Mouse (Mus musculus) hindbrain, embryonic 15.5 days (tissue): ENCODE measurements around the gene Zmym1. TPM values are rescaled to one million over a fixed set of nuclear protein-coding genes. Genes with fewer than 3 reads are reported as not detected.
"Not testable (repeated sequence)": the region's sequence is repeated elsewhere in the genome, so short reads cannot be mapped to it uniquely, and the experiment has no call there.

ENCODE experiments used
- ATAC-seq: fragments of 200-750 bp; cut with Nextera tagmentation; 2 replicates; pipeline ENCODE4 v1.8.0; 2017; ENCODE audit warnings: low read depth, moderate number of reproducible peaks, moderate TSS enrichment; ENCODE audit not compliant: low FRiP score
- H3K27ac ChIP-seq: fragments of 300-500 bp; sonication (generic); replicated peaks from 2 replicates; pipeline ENCODE4 v1.5.1; 2015; ENCODE audit warnings: mild to moderate bottlenecking, inconsistent platforms
- H3K27me3 ChIP-seq: fragments of 300-500 bp; sonication (generic); 2 replicates; pipeline ENCODE4 v1.6.1; 2015; ENCODE audit warnings: control low read depth, inconsistent platforms
- H3K36me3 ChIP-seq: fragments of 300-500 bp; sonication (generic); 2 replicates; pipeline ENCODE4 v1.6.1; 2015; ENCODE audit warnings: control low read depth, inconsistent platforms
- H3K4me1 ChIP-seq: fragments of 300-500 bp; sonication (generic); replicated peaks from 2 replicates; pipeline ENCODE4 v1.6.1; 2015; ENCODE audit warnings: control low read depth, inconsistent platforms
- H3K4me2 ChIP-seq: fragments of 300-500 bp; sonication (generic); 2 replicates; pipeline ENCODE4 v1.6.1; 2015; ENCODE audit warnings: moderate library complexity, mild to moderate bottlenecking, inconsistent platforms
- H3K4me3 ChIP-seq: fragments of 300-500 bp; sonication (generic); 2 replicates; pipeline ENCODE4 v1.5.1; 2015; ENCODE audit warnings: mild to moderate bottlenecking, inconsistent platforms
- H3K9ac ChIP-seq: fragments of 300-500 bp; sonication (generic); 2 replicates; pipeline ENCODE4 v1.6.1; 2015; ENCODE audit warnings: inconsistent platforms
- H3K9me3 ChIP-seq: fragments of 300-500 bp; sonication (generic); 2 replicates; pipeline ENCODE4 v1.6.1; 2016; ENCODE audit warnings: control low read depth, inconsistent platforms
- WGBS: fragments of 180-500 bp; shearing (Covaris S2); methylation state at CpG from one replicate; pipeline ENCODE4 v1.1.7; 2015; 5-methylcytosine and 5-hydroxymethylcytosine counted together
- polyA plus RNA-seq: library from polyadenylated mRNA; unstranded; fragments of >200 nt; fragmentation: Nextera tagmentation; extraction: Ambion mirVana; gene quantifications from 2 replicates; pipeline ENCODE4 v1.2.1, GENCODE M21; 2015

Gene Zmym1
- polyA plus RNA-seq, 1 experiment from 2014 or later = 26.3 TPM

DNA sequence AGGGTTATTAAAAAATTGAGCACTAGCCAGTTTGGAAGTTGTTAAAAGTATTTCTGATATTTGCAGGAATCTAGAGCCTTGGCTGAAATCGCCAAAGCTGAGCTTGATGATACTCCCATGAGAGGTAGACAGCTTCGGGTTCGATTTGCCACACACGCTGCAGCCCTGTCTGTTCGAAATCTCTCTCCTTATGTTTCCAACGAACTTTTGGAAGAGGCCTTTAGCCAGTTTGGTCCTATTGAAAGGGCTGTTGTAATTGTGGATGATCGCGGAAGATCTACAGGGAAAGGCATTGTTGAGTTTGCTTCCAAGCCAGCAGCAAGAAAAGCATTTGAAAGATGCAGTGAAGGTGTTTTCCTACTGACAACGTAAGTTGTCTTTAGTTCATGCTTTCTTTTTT lies 37.8 kb downstream of the Zmym1 start:
- Histone ChIP-seq H3K4me1 (peaks cover 49% of the 10 kb centered on the region), H3K27me3 (no peaks in the 10 kb centered on the region), H3K9ac (peak overlapping the region; percentile 100), H3K36me3 (peaks cover 35% of the 10 kb centered on the region), H3K4me3 (peak overlapping the region; percentile 98), H3K27ac (no peak overlapping the region), H3K4me2 (peak overlapping the region; percentile 88), H3K9me3 (no peaks in the 10 kb centered on the region)
- no peak for ATAC-seq
- under 1% methylated on average over 9 of the region's 9 CpGs for WGBS

DNA sequence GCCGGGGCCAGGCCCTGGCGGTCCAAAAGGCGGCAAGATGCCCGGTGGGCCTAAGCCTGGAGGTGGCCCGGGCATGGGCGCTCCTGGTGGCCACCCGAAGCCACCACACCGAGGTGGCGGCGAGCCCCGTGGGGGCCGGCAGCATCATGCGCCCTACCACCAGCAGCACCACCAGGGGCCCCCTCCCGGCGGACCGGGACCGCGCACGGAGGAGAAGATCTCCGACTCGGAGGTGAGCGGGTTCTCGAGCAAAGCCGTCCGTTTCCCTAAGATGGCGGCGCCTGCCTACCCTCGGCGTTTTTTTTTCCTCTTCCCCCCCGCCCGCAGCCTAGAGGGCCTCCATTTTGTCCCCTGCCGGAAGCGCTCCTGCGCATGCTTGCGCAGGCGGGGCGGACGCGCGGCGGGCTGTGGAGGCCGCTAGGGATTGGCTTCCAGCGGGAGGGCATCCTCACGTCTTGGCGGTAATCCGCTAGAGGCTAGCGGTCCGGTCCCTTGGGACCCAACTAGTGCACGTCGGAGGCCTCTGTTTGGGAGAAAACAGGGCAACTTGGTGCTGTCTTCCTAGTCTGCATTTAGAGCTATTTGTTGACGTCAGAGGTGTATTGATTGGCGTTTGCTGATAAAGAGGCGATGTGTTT lies 38.8 kb downstream of the Zmym1 start:
- peak; percentile 76 for ATAC-seq
- H3K27ac ChIP-seq = peak overlapping the region; percentile 98
- no peaks in the 10 kb centered on the region for H3K9me3 ChIP-seq
- H3K36me3 ChIP-seq = peaks cover 24% of the 10 kb centered on the region
- peak overlapping the region; percentile 100 for H3K9ac ChIP-seq
- no peaks in the 10 kb centered on the region for H3K27me3 ChIP-seq
- peak overlapping the region; percentile 98 for H3K4me3 ChIP-seq
- peaks cover 40% of the 10 kb centered on the region for H3K4me1 ChIP-seq
- H3K4me2 ChIP-seq = peak overlapping the region; percentile 88
- under 1% methylated on average over 45 of the region's 53 CpGs for WGBS

DNA sequence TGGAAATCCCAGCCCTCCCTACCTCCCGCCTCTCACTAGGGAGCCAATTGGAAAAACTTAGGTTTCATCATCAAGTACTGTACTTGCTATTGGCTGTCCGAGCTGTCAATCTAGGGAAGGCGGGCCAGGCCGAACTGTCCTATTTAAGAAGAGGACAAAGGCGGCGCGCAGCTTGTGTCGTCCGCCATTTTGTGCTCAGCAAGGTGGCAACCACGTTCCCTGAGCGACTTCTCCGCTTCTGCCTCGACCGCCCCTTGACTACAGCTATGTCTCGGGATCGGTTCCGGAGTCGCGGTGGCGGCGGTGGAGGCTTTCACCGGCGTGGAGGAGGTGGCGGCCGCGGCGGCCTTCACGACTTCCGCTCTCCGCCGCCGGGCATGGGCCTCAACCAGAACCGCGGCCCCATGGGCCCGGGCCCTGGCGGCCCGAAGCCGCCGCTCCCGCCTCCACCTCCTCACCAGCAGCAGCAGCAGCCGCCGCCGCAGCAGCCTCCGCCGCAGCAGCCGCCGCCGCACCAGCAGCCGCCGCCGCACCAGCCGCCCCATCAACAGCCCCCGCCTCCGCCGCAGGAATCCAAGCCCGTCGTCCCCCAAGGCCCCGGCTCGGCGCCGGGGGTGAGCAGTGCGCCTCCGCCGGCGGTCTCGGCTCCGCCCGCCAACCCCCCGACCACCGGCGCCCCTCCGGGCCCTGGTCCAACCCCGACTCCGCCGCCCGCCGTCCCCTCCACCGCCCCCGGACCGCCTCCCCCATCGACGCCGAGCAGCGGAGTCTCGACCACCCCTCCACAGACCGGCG lies 39.6 kb downstream of the Zmym1 start, which contains the start of gene Sfpq:
Gene Sfpq, plus strand, starts transcription at position 174 of the 795 bp plus-strand sequence.
- ATAC-seq = peak; percentile 98
- under 1% methylated on average over 62 of the region's 87 CpGs for WGBS
- Histone ChIP-seq H3K27ac (peak within 1 kb of the TSS; percentile 98), H3K4me1 (peaks cover 32% of the 10 kb centered on the region), H3K9ac (peak within 1 kb of the TSS; percentile 100), H3K9me3 (no peaks in the 10 kb centered on the region), H3K27me3 (no peaks in the 10 kb centered on the region), H3K4me3 (peak within 1 kb of the TSS; percentile 98), H3K4me2 (peak within 1 kb of the TSS; percentile 88), H3K36me3 (peaks cover 16% of the 10 kb centered on the region)

DNA sequence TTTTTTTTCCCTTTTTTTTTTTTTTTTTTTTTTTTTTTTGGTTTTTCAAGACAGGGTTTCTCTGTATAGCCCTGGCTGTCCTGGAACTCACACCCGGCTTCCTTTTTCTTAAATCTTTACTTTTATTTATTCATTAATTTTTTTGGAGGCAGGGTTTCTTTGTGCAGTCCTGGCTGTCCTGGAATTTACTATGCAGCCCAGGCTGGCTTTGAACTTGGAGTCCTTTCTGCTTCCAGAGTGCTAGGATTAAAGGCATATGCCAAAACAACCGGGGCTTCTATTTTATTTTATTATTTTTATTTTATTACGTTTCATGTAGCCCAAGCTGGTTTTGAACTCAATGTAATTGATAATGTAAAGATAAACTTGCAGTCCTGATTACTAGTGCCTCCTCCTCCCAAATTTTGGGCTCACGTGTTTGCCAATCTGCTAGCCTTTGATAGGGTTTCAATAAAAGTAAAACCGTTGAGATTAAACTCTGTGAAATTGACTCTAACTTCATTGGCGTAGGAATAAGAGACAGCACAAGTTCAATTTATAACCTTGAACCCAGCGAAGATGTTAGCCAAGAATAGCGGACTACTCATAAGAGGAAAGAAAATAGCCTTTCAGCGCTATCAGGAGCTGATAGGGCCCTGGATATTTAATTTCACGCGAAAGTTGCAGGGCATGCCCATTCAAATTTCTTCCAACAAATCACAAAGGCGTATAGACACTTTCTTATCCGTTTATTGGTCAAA lies 40.4 kb downstream of the Zmym1 start:
- H3K36me3 ChIP-seq = peaks cover 10% of the 10 kb centered on the region; the same call in 1 of the 2 replicates
- ATAC-seq = no peak
- H3K9ac ChIP-seq = no peak overlapping the region
- H3K27me3 ChIP-seq = no peaks in the 10 kb centered on the region
- H3K4me3 ChIP-seq = peak overlapping the region; percentile 98
- WGBS = 13% methylated on average over 13 of the region's 13 CpGs
- H3K9me3 ChIP-seq = no peaks in the 10 kb centered on the region
- H3K4me1 ChIP-seq = peaks cover 29% of the 10 kb centered on the region
- no peak overlapping the region for H3K27ac ChIP-seq
- peak overlapping the region; percentile 52 for H3K4me2 ChIP-seq

DNA sequence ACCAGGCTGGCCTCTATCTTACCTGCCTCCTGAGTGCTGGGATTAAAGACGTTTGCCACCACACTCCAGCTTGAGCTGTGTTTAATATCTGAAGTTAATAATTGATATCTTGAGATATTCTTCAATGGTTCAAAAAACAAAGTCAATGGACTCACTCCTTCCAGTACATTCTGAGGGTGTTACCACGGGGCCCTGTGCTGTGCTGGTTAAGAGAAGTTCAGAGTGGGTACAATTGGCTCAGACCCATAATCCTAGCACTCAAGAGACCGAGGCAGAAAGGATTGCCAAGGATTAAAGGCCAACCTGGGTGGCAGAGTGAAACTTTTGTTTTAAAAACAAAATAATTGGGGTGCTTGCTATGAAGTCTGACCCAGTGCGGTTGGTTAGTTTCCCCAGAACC lies 44.6 kb downstream of the Zmym1 start:
- Histone ChIP-seq H3K9me3 (no peaks in the 10 kb centered on the region), H3K36me3 (no peaks in the 10 kb centered on the region), H3K27ac (no peak overlapping the region), H3K4me2 (no peak overlapping the region), H3K9ac (no peak overlapping the region), H3K4me3 (no peak overlapping the region), H3K27me3 (no peaks in the 10 kb centered on the region), H3K4me1 (peaks cover 8% of the 10 kb centered on the region)
- WGBS = 82% methylated on average over 4 of the region's 4 CpGs
- no peak for ATAC-seq

DNA sequence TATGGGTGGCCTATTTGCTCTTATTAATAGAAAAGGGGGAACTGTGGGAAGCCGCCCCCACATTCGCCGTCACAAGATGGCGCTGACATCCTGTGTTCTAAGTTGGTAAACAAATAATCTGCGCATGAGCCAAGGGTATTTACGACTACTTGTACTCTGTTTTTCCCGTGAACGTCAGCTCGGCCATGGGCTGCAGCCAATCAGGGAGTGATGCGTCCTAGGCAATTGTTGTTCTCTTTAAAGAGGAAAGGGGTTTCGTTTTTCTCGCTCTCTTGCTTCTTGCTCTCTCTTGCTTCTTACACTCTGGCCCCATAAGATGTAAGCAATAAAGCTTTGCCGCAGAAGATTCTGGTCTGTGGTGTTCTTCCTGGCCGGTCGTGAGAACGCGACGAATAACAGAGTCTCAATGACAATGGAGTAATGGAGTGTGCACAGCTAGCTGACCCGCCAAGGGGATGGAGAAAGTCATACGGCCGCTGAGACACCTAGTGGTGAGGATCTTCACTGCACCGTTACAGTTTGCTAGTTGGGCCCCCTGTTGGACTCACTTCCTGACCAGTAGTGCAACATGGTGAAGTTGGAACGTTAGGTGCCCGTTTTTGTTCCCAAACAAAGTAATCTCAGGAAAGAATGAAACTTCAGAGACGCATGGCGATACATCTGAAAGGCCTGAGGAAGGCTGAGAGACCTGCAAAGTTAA lies 45.5 kb downstream of the Zmym1 start:
- H3K9me3 ChIP-seq, H3K36me3 ChIP-seq, H3K27me3 ChIP-seq, H3K9ac ChIP-seq, H3K4me1 ChIP-seq: not testable (repeated sequence)
- H3K27ac ChIP-seq = peak overlapping the region; percentile 72; the same call in 1 of the 2 replicates
- peak overlapping the region; percentile 47 for H3K4me2 ChIP-seq
- ATAC-seq = peak; percentile 96
- peak overlapping the region; percentile 36 for H3K4me3 ChIP-seq
- WGBS = 7% methylated on average over 14 of the region's 26 CpGs

DNA sequence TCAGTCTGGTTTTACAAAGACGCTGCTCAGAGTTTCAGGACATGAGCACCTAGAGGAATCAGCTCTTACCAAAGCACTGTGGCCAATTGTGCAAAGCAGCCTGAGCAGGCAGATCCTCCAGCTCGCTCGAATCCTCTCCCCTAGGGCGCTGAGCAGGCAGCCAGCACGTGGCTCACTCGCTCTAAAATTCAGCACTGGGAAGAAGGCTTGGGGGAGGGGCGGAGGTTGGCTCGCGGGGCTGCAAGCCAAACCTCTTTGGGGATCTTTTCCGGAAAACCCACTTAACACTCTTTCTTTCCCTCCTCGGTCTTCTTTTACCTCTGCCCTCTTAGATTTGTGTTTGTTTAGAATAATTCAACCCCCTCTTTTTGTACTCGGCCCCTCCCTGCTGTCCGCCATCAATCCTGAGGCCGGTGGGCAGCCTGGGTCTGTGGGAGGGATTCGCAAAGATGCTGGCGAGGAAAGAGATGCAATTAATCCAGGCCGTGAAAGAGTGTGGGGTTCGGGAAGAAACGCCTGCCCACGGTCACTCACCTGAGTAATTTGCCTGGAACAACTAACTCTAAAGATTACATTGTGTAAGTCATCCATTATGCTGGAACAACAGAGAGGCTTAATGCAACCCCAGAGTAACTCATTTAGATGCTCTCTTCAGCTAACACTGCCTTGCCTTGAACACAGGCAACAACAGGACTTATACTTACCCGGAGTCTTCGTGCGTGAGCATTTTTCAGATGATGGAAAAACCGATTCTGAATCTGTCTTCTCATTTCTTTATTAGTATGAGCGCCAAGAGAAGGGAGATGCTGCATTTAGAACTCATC lies 55.6 kb downstream of the Zmym1 start:
- Histone ChIP-seq H3K4me1 (peaks cover 22% of the 10 kb centered on the region), H3K9ac (peak overlapping the region; percentile 34), H3K36me3 (no peaks in the 10 kb centered on the region), H3K4me2 (peak overlapping the region; percentile 61), H3K4me3 (peak overlapping the region; percentile 33), H3K27ac (peak overlapping the region; percentile 77), H3K9me3 (no peaks in the 10 kb centered on the region), H3K27me3 (no peaks in the 10 kb centered on the region)
- peak; percentile 87 for ATAC-seq
- WGBS = 11% methylated on average over 25 of the region's 25 CpGs

DNA sequence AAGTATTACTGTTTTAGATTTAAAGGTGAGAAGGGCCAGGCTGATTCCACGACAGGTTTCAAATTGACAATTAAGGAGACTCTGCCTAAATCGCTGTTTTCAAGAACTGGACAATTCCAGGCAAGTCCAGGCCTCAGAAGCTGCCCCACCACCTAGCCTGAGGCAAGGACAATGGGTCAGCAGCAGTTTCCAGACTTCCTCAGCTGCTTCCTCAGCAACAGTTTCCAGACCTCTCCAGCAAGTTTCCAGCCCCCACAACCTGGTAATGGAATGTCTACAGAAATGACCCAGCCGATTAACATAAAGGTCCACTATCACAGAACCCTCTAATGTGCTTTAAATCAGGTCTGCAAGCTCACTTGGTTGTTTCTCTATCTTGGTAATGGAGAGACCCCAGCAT lies 56.6 kb downstream of the Zmym1 start:
- H3K36me3 ChIP-seq = no peaks in the 10 kb centered on the region
- no peaks in the 10 kb centered on the region for H3K9me3 ChIP-seq
- no peak overlapping the region for H3K4me3 ChIP-seq
- no peaks in the 10 kb centered on the region for H3K27me3 ChIP-seq
- H3K27ac ChIP-seq = peak overlapping the region; percentile 77
- 0 out of 2 replicates have a peak overlapping the region, but pooled peaks have one; percentile 34 for H3K9ac ChIP-seq
- ATAC-seq = no peak
- H3K4me1 ChIP-seq = peaks cover 24% of the 10 kb centered on the region
- peak overlapping the region; percentile 61 for H3K4me2 ChIP-seq
- WGBS = 82% methylated on average over 3 of the region's 3 CpGs

DNA sequence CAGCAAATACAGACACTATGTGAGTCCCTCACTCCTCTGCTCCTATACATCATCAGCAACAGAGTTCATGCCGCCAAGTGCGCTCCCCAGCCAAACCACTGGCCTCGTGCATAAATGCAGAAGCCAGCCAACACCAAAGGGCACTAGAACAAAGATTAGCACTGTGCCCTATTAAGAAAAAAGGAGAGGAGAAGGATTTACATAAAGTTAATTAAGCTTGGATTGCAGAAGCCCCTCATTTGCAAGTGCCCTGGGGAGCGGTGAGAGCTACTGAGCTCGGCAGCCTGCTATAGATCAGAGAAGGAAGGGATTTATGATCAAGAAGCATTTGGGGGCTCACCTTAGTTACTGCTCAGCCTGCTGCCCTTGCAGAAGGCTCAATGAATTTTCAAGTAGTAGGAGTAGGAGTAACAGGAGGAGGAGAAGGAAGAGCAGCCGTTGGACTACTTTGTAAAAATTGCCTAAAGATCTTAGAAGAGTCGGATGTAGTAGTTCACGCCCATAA lies 60.3 kb downstream of the Zmym1 start:
- no peaks in the 10 kb centered on the region for H3K36me3 ChIP-seq
- ATAC-seq = no peak

DNA sequence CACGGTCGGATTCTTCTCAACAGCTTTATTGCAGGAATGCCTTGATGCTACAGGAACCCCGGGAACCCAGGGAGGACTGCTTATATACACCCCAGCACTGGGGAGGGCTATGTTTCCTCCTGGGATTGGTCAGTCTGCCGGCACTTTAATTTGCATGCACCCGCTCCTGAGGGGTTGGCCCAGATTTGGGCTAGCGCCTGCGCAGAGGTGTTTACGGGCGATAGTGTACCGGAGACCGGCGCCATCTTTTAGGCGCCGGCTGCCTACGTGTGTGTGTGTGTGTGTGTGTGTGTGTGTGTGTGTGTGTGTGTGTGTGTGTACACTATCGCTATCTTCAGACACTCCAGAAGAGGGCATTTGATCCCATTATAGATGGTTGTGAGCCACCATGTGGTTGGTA lies 61.6 kb downstream of the Zmym1 start:
- H3K9ac ChIP-seq, ATAC-seq, H3K36me3 ChIP-seq, H3K27me3 ChIP-seq, H3K4me1 ChIP-seq, H3K4me2 ChIP-seq, H3K9me3 ChIP-seq, H3K27ac ChIP-seq, H3K4me3 ChIP-seq: not testable (repeated sequence)
- 96% methylated on average over 16 of the region's 16 CpGs for WGBS

More for the DNA sequence above, 60.3 kb downstream of the Zmym1 start:
- 36% methylated on average over 8 of the region's 8 CpGs for WGBS
- Histone ChIP-seq H3K9ac (no peak overlapping the region), H3K27ac (no peak overlapping the region), H3K4me1 (peaks cover 22% of the 10 kb centered on the region), H3K27me3 (no peaks in the 10 kb centered on the region), H3K9me3 (no peaks in the 10 kb centered on the region), H3K4me2 (peak overlapping the region; percentile 28; the same call in 1 of the 2 replicates), H3K4me3 (no peak overlapping the region)
